Mouse (Mus musculus): ENCODE measurements around the gene Trpm5. TPM values are rescaled to one million over a fixed set of nuclear protein-coding genes. Genes with fewer than 3 reads are reported as not detected.

Trpm5 gene
- polyA plus RNA-seq, 1 experiment from 2014 or later, result 1.5 TPM

Other genes starting within 250 kb of the Trpm5 start
- 17.8 and 28.7 TPM in 2 replicates for gene Th, start 163.5 kb downstream of the Trpm5 start, polyA plus RNA-seq (2015; fragmentation: Nextera tagmentation; extraction: Ambion mirVana)
- 0.39 and 0.55 TPM in 2 replicates for gene Ascl2, start 125.4 kb downstream of the Trpm5 start, polyA plus RNA-seq (2015; fragmentation: Nextera tagmentation; extraction: Ambion mirVana)
- 0.30 and 0.48 TPM in 2 replicates for gene Tspan32, start 89.6 kb downstream of the Trpm5 start, polyA plus RNA-seq (2015; fragmentation: Nextera tagmentation; extraction: Ambion mirVana)
- gene Cd81, start 41.9 kb downstream of the Trpm5 start, polyA plus RNA-seq (2015; fragmentation: Nextera tagmentation; extraction: Ambion mirVana), result 364 and 411 TPM in 2 replicates
- 90.6 and 90.7 TPM in 2 replicates for gene Tssc4, start 25.4 kb downstream of the Trpm5 start, polyA plus RNA-seq (2015; fragmentation: Nextera tagmentation; extraction: Ambion mirVana)
- gene Kcnq1, start 11.7 kb upstream of the Trpm5 start, polyA plus RNA-seq (2015; fragmentation: Nextera tagmentation; extraction: Ambion mirVana), result 1.1 and 2.2 TPM in 2 replicates

All from midbrain, embryonic 16.5 days (tissue).